Mouse (Mus musculus) left cerebral cortex, postnatal 25 days (tissue): Measurements from ENCODE around the gene Itk. TPM values are rescaled to one million over a fixed set of nuclear protein-coding genes. Genes with fewer than 3 reads are reported as not detected.
"Not testable (repeated sequence)": the region's sequence is repeated elsewhere in the genome, so short reads cannot be mapped to it uniquely, and the experiment has no call there.

Experiments used
- DNase-seq, 2 experiments: peaks; one replicate each; pipeline ENCODE4 v3.0.0; 2022; ENCODE audit warnings: low spot score in 2 of 2, mixed read lengths in 1 of 2
- intact Hi-C: fragments of 180-260 bp; cut with DNase I; formaldehyde crosslinking; loops from one replicate; pipeline ENCODE4 v1.15.1; 2025
- total RNA-seq, 2 experiments: library from RNA; stranded (reverse); gene quantifications; 2 replicates each; pipeline ENCODE4 v1.2.3; 2021

The Itk gene
- under 1 TPM; 0.28 to 0.32 TPM for total RNA-seq

DNA sequence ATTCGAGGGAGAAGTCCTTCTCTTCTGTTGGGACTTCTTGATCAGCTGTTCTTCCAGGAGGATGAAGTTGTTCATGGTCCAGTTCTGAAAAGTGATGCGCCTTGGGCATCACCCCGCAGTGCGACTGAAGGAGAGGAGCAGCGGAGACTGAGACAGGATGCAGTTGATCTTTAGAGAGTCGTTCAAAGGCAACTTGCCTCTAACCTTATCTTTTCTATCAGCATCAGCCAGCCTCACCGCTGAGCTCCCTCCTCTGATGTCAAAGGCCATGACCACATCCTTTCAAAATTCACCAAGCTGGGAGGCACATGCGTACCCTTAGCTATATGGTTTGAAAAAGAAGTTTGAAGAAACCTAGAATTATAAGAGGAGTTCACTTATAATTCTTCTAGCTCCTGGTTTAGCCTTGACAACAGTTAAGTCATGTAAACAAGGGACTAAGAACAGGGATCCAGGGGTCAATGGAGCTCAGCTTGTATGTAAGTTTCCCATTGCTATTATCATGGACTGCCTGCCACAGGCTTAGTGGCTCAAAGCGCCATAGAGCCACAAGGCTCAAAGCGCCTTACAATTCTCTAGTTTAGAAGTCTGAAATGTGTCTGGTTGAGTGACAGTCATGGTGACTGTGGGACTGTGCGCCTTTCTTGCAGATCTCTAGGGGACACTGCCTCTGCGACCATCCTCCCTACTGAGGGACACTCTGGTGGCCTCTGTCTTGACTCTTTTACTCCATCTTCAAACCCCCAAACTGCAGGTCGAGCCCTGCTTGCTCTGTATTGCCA is at the start of gene Itk:
Gene Itk, minus strand, starts transcription at position 180 of the 782 bp plus-strand sequence.
- intact Hi-C loops: no loop called here
- DNase-seq: no peak

DNA sequence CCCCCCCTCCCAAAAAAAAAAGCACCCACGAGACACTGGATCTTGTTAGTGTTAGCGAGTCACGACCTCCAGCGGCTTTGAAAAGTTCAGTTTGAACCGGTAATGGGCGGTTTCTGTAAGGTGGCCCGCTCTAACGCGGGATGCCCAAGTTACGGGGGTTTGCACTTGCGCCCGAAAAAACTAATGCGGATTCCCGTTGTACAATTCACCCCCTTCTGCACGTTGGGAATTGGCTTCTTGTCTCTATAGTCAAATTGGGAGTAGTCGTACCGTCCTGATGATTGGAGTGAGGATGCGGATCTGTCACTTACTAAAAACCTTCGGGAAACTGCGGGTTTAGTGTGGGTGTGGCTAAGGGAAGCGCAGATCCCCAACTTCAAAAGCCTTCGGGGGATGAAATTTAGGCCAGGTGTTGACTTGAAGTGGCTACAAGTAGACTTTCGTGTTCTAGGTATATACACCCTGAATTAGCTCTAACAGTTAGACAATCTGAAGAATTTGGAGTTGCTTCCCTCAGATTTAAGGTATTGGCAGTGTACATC is 48.2 kb upstream of the Itk start:
- intact Hi-C loops: loop anchor here (10.0 kb wide), 1 partner anchor 493 kb away; the partner anchor contains the start of gene Lsm11
- no peak for DNase-seq

DNA sequence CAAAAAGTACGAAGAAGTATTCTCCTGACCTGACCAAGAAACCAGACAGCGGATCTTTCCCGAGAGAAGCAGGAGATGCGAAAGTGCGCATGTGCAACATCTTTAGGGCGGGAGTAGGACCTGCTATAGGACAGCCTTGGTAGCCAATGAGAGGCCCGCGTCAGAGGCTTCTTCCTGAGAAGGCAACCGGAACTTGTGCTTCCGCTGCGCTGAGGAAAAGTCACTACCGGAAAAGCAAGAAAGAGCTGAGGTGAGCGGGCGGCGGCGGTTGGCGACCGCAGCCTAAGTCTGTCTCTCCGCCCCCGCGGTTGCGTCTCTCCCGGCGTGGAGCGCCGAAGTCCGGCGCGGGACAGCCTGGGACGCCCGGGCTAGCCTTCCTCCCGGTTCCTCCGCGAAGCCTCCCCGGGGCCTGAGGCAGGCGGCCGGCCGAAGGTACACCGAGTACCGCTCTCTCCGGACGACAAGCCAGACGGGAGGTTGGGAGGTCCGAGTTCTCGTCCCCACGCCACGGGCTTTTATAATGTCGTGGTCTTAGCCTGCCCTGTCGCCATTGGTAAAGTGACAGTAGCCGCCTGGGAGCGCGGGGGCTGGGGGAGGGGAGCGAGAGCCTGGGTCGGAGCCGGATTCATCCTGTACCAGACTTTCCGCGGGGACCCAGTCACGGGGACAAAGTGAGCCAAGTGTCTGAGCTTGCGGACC is 47.6 kb upstream of the Itk start, which contains the start of gene Med7:
Gene Med7, plus strand, starts transcription at position 166 of the 699 bp plus-strand sequence.
- intact Hi-C loops: loop anchor here (10.0 kb wide), 1 partner anchor 492 kb away; the partner anchor contains the start of gene Lsm11

DNA sequence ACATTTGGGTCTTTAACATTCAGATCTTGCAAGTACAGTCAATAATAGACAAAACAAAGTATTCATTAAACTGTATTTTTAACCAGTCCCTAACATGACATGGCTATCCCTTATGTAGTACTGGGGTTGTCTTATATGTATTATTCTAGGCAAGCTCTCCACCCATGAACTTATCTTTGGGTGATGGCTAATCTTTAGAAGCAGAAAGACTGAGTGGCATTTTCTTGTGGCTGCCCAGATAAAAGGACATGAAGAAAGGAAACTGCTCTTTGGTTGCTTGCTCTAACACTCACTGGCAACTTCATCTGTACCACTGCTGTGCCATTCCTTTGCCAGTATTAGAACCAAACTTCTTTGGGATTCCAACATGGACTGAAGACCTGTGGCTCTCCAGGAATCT is 46.0 kb upstream of the Itk start:
- intact Hi-C loops: loop anchor here (10.0 kb wide), 1 partner anchor 491 kb away; the partner anchor contains the start of gene Lsm11
- no peak for DNase-seq

More for the DNA sequence above, 47.6 kb upstream of the Itk start, which contains the start of gene Med7:
- peak; percentile 94 to 98 for DNase-seq

DNA sequence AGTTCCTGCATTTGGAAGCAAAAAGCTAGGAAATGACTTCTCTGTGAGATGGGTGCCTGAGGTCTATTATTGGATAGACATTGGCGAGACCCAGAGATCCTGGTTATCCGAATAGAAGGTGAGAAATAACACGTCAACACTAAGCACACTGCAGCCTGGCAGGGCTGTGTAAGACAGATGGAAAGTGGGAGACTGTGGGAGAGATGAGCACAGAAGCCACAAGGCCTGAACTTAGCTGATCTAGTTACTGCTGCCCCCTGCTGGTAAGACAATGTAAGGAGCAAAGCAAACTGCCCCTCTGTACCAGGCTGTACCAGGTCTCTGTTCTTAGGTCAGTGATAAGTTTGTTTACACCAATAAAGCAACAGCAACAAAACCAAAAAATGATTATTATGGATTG is 41.8 kb upstream of the Itk start:
- intact Hi-C loops: loop anchor here (1.0 to 10.0 kb wide), 4 partner anchors 117 to 486 kb away; partner anchors contain the start of gene Lsm11
- DNase-seq: peak; percentile 82 to 95

DNA sequence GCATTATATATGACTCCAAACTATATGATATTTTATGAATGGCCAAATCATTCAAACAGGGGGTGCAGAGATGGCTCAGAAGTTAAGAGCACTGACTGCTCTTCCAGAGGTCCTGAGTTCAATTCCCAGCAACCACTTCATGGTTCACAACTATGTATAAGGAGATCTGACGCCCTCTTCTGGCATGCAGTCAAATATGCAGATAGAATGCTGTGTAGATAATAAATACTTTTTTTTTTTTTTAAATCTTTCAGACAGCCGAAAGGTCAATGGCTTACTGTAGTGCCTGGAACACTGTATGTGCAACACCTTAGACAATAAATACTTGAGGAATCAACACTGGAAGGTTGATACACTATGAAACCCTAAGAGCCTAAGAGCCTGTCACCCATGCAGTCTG is 40.8 kb upstream of the Itk start:
- no peak for DNase-seq
- intact Hi-C loops: loop anchor here (10.0 kb wide), 1 partner anchor 485 kb away; the partner anchor contains the start of gene Lsm11

DNA sequence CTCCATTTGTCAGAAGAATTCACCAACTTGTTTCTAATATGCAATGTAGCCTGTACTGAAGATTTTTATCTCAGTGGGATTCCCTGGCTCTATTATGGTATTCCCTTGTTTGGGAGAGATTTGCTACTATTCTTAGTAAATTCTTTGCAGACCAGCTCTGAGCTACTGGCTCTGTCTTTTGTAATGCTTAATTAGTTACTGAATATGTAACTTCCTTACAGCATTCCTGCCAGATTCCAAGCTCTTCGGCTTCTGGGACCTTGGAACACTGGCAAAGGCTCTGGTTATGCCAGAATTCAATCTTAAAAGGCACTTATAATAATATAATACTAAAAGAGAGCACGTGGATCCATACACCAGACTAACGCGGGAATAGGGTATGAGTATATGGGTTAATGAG is 38.8 kb upstream of the Itk start:
- intact Hi-C loops: not testable (repeated sequence)

DNA sequence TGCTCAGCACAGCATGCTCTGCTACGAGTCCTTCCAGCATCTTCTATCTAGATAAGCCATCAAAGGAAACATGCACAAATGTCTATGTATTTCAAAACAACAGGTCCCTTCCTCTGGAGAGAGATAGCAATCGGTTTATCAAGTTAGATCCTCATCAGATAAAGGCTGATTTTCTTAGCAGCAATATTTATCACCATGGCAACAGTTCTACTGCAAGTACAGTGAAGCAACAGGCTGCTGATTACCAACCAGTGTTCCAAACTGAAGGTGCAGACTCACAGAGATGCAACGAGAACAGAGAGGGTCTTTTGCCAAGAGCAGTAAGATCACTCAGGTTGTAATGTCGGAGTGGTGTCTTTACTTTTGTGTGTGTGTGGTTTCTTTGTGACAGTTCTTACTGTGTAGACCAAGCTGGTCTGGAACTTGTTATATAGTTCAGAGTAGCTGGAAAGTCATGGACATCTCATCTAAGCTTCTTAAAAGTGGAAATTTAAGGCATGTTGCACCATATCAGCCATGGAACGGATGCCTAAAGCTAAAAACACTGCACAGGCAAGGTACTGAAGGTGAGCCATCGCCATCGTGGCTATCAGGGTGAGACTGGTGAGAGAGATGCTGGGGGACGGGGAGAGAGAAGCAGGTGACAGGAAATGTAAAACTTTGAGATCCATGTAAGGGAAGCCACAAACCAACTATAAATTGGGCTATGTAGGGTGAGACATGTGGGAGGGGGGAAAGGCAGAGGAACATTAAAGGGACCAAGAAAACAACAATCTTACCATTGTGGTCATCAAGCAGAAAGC is 32.0 kb upstream of the Itk start:
- intact Hi-C loops: no loop called here
- no peak for DNase-seq

More for the DNA sequence above, 38.8 kb upstream of the Itk start:
- DNase-seq: not testable (repeated sequence)

DNA sequence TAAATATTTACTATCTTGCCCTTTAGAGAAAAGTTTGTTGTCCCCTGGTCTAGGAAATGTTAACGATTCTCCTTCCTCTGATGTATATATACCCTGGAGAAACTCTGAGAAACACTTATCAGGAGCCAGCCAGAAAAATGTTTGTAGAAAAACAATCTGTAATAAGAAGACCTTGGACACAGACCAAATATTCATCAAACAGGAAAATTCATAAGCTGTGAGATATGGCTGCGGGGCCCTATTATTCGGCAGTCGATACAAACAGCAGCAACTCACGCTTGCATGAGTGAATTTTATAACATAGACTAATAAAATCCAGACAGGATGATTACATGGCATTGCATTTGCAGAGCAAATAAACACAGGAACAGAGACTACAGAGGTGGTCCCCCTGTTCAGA is 29.5 kb upstream of the Itk start:
- intact Hi-C loops: no loop called here
- no peak for DNase-seq

DNA sequence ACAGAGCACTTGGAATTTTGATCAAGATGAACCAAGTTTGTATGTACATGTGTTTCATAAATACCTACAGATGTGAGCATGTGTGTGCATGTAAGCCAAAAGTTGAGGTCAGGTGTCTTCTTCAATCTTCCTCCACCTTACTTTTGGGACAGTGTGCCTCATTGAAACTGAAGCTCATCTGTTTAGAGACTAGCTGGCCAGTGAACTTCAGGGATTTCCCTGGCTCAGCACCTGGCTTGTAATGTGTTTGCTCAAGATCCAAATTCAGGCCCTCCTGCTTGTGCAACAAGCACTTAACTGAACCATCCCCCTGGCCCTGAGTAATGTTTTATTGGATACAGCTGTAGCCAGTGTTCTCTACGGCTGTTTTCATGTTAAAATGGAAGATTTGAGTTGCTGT is 29.1 kb upstream of the Itk start:
- no peak for DNase-seq
- intact Hi-C loops: no loop called here

DNA sequence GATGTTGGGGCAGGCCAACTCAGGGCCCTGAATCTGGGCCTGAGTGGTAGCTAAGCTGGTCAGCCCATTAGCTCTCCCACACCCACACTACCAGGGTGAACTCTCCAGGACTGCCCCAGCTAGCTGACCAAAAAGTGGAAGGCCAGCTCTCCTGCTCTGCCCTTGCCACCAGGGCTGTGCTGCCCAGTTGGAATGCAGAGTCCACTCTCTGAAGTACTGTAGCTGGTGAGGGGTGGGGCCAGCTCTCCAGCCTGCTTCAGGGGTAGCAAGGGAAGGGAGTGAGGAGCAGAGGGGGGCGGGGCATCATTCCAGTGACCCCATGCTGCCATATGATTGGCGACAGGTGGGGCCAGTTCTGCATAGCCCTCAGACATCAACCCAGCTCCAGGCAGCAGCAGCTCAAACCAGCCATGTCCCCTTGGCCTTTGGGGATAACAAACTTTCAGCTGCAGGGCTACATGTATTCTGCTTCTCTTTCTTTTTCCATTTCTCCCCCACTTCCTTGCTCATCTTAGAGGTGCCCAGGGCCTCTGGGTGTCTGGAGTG is 20.8 kb upstream of the Itk start:
- intact Hi-C loops: no loop called here
- no peak for DNase-seq

DNA sequence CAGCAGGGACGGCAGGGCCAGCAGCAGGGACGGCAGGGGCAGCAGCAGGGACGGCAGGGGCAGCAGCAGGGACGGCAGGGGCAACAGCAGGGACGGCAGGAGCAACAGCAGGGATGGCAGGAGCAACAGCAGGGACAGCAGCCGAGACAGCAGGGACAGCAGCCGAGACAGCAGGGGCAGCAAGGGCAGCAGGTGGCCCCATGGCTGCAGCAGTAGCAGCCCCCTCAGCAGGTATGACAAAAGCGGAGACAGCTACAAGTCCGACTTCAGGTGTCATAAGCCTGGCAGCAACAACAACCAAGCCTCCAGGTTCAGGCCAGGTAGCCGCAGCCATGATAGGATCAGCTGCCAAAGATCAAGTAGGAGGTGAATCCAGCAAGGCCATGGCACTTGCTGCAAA is 17.4 kb upstream of the Itk start:
- no peak for DNase-seq
- intact Hi-C loops: no loop called here

DNA sequence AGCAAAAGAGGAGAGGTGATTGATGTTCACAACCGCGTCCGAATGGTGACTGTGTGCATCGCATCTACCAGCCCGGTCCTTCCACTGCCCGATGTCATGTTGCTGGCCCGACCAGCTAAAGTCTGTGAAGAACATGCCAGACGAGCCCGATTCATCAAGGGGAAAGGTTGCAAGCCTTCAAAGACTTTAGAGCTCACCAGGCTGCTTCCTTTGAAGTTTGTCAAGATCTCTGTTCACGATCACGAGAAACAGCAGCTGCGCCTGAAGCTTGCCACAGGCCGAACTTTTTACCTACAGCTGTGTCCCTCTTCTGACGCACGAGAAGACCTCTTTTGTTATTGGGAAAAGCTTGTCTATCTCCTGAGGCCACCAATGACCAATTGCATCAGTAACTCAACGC is 15.7 kb upstream of the Itk start:
- intact Hi-C loops: no loop called here
- no peak for DNase-seq

DNA sequence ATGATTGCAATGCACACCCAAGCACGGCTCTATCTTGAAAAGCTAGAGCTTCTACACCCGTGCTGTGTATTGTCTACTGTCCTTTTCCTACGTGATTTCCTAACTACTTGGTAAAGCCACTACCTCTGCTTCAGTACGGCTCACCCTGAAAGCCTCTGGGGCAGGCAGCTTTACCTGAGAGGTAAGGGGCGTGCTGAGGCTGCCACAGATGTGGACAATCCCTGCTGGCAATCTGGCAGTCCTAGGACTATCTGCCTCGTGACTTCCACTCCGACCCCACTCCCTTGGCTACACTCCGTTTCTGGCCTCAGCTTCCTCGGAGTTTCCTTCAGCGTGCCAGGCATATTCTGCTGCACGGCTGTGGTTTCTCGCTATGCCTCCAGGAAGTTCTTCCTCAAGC is 12.2 kb upstream of the Itk start:
- no peak for DNase-seq
- intact Hi-C loops: no loop called here

DNA sequence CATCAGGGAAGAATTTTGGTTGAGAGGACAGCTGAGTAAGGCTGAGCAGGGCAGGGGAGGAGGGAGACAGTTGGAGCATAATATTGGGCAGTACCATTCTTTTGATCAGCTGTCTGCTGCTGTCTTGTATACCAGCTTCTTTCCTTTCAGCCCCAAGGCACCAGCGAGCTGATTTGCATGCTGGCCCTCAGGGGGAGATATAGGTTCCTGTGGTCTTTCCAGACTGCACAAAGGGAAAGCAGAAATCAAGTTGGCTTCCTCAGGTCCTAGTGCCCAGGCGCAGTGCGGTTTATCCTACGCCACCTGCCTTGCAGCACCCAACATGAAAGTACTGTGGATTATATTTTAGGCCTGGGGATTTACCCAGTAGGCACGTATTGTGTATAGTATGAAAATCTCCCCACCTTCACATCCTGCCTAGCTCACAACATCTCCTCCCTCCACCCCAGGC is 9.6 kb upstream of the Itk start:
- no peak for DNase-seq
- intact Hi-C loops: no loop called here

DNA sequence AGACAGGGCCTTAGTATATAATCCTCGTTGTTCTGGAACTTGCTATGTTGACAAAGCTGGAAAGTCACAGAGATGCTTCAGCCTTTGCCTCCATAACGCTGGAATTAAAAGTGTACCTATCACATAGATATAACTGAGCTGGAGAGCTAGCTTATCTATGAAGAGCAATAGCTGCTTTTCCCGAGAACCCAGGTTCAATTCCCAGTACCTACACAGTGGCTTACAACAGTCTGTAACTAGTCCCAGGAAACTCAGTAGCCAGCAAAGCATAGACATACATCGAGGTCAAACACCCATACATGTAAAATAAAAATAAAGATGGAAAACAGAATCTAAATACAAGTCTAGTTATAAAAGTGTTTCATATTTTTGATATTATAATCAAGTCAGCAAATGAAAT is 9.2 kb upstream of the Itk start:
- DNase-seq: no peak
- intact Hi-C loops: no loop called here

DNA sequence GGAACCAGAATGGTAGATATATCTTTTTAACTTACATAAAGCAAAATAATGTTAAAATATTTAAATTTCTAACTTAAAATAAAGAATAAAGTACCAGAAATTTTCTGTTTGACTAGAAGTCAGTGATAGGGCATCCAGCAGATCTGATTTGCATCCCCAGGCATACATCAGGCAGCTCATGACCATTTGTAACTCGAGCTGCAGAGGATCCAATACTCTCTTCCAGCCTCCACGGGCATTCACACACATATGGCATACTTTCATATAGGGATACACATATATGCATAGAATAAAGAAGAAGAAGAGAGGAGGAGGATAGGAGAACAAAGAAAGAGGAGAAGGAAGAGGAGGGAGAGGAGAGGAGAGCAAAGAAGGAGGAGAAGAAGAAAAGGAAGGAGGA is 8.6 kb upstream of the Itk start:
- intact Hi-C loops: no loop called here
- no peak for DNase-seq

DNA sequence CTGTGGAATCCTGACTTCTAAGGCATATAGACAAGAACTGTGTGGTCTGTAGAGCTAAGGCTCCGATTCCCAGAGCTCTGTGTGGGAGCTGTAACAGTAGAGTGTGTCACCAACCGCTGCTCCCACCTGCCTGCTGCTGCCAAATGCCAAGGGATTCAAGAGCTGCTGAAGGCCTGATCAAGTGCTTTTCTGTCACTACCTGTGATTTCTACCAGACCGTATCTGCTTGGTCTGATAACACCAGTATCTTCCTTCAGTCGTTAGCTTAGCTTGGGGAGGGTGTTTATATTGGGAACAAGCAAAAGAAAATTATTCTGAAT is 7.5 kb upstream of the Itk start:
- intact Hi-C loops: no loop called here
- peak; percentile 3 to 57 for DNase-seq

DNA sequence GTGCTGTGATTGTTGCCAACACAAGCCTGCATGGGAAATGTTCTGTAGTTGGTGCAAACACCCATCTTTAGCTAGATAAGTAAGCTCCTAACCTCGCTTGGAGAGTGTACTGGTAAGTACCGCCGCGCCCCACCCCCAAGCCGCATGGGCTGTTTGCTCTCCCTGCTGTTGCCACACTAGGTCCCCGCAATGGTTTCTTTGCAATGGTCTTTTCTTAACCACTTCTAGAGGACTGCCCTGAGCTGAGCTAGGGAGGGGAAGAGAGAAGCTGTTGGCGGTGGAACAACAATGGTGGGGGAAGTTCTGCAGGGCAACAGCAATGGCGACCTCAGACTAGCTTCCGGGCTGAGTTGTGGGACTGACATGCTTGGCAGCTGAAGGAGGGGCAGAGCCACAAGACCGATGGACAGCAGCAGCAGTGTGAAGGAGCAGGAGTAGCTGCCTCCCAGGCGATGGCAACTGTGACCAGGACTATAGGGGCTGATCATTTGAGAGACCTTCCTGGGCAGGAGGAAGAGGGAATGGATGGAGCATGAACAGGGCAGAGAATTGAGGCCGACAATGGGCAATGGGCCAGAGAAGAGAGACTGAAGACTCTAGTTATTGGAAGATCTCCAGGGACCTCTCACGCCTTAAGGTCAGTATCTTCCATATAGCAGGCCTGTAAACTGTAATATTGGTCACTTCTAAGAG is 7.0 kb upstream of the Itk start, which contains the start of gene Fam71b:
Gene Fam71b, plus strand, starts transcription at position 393 of the 693 bp plus-strand sequence.
- intact Hi-C loops: no loop called here

More for the DNA sequence above, 7.0 kb upstream of the Itk start, which contains the start of gene Fam71b:
- no peak for DNase-seq
